Mouse (Mus musculus) midbrain, embryonic 15.5 days (tissue): ENCODE measurements around the gene Dhrs13. TPM values are rescaled to one million over a fixed set of nuclear protein-coding genes. Genes with fewer than 3 reads are reported as not detected.
"Not testable (repeated sequence)": the region's sequence is repeated elsewhere in the genome, so short reads cannot be mapped to it uniquely, and the experiment has no call there.

ENCODE experiments used
- ATAC-seq: fragments of 200-750 bp; cut with Nextera tagmentation; replicated peaks from 2 replicates; pipeline ENCODE4 v1.8.0; 2017; ENCODE audit warnings: moderate TSS enrichment
- H3K27ac ChIP-seq: fragments of 300-500 bp; sonication (generic); 2 replicates; pipeline ENCODE4 v1.5.1; 2015; ENCODE audit warnings: mild to moderate bottlenecking, inconsistent platforms
- H3K27me3 ChIP-seq: fragments of 300-500 bp; sonication (generic); replicated peaks from 2 replicates; pipeline ENCODE4 v1.6.1; 2015; ENCODE audit warnings: inconsistent platforms
- H3K36me3 ChIP-seq: fragments of 300-500 bp; sonication (generic); replicated peaks from 2 replicates; pipeline ENCODE4 v1.6.1; 2015; ENCODE audit warnings: inconsistent platforms
- H3K4me1 ChIP-seq: fragments of 300-500 bp; sonication (generic); 2 replicates; pipeline ENCODE4 v1.6.1; 2015; ENCODE audit warnings: inconsistent platforms
- H3K4me2 ChIP-seq: fragments of 300-500 bp; sonication (generic); 2 replicates; pipeline ENCODE4 v1.6.1; 2015; ENCODE audit warnings: inconsistent platforms, mild to moderate bottlenecking, moderate library complexity
- H3K4me3 ChIP-seq: fragments of 300-500 bp; sonication (generic); 2 replicates; pipeline ENCODE4 v1.5.1; 2015; ENCODE audit warnings: mild to moderate bottlenecking, inconsistent platforms
- H3K9ac ChIP-seq: fragments of 300-500 bp; sonication (generic); 2 replicates; pipeline ENCODE4 v1.6.1; 2015; ENCODE audit warnings: mild to moderate bottlenecking, inconsistent platforms
- H3K9me3 ChIP-seq: fragments of 300-500 bp; sonication (generic); 2 replicates; pipeline ENCODE4 v1.6.1; 2016; ENCODE audit warnings: inconsistent platforms
- WGBS: fragments of 180-500 bp; shearing (Covaris S2); methylation state at CpG from one replicate; pipeline ENCODE4 v1.1.7; 2015; ENCODE audit warnings: mixed read lengths; 5-methylcytosine and 5-hydroxymethylcytosine counted together
- polyA plus RNA-seq: library from polyadenylated mRNA; unstranded; fragments of >200 nt; fragmentation: Nextera tagmentation; extraction: Ambion mirVana; gene quantifications from 2 replicates; pipeline ENCODE4 v1.2.1, GENCODE M21; 2015

The Dhrs13 gene
- polyA plus RNA-seq, 1 experiment from 2014 or later = 52.7 TPM

GRCm38 (mm10) chr11:78029240-78029639 is 2.8 kb upstream of the Dhrs13 start:
- Histone ChIP-seq H3K9me3 (no peaks in the 10 kb centered on the region), H3K9ac (no peak overlapping the region), H3K4me1 (peaks cover 23% of the 10 kb centered on the region), H3K36me3 (peaks cover 45% of the 10 kb centered on the region), H3K27ac (no peak overlapping the region), H3K27me3 (no peaks in the 10 kb centered on the region), H3K4me3 (no peak overlapping the region), H3K4me2 (no peak overlapping the region)
- 88% methylated on average over 8 of the region's 8 CpGs for WGBS
- no peak for ATAC-seq

- no peak for ATAC-seq
Observed at GRCm38 (mm10) chr11:78030600-78030999, 1.5 kb upstream of the Dhrs13 start.

GRCm38 (mm10) chr11:78031389-78031788 is 691 bp upstream of the Dhrs13 start:
- Histone ChIP-seq H3K27ac (peak overlapping the region; percentile 92), H3K27me3 (no peaks in the 10 kb centered on the region), H3K9me3 (no peaks in the 10 kb centered on the region), H3K4me2 (peak overlapping the region; percentile 70), H3K4me1 (peaks cover 31% of the 10 kb centered on the region), H3K4me3 (peak overlapping the region; percentile 55; the same call in 1 of the 2 replicates), H3K36me3 (peaks cover 30% of the 10 kb centered on the region; the same call in 1 of the 2 replicates), H3K9ac (no peak overlapping the region; the same call in 1 of the 2 replicates)
- WGBS = 43% methylated on average over 6 of the region's 6 CpGs
- ATAC-seq = no peak

More at GRCm38 (mm10) chr11:78030600-78030999, 1.5 kb upstream of the Dhrs13 start:
- H3K4me1 ChIP-seq = peaks cover 30% of the 10 kb centered on the region
- no peaks in the 10 kb centered on the region for H3K27me3 ChIP-seq
- H3K9me3 ChIP-seq = no peaks in the 10 kb centered on the region
- no peak overlapping the region for H3K4me3 ChIP-seq
- no peak overlapping the region for H3K9ac ChIP-seq
- H3K4me2 ChIP-seq = no peak overlapping the region
- peaks cover 38% of the 10 kb centered on the region; the same call in 1 of the 2 replicates for H3K36me3 ChIP-seq
- no peak overlapping the region for H3K27ac ChIP-seq
- WGBS = 86% methylated on average over 2 of the region's 2 CpGs

GRCm38 (mm10) chr11:78032809-78033195 is 722 bp downstream of the Dhrs13 start:
- peak overlapping the region; percentile 69 for H3K9ac ChIP-seq
- ATAC-seq = no peak; the same call in 1 of the 2 replicates
- peaks cover 18% of the 10 kb centered on the region; the same call in 1 of the 2 replicates for H3K36me3 ChIP-seq
- no peaks in the 10 kb centered on the region for H3K27me3 ChIP-seq
- peak overlapping the region; percentile 70 for H3K4me2 ChIP-seq
- peaks cover 38% of the 10 kb centered on the region for H3K4me1 ChIP-seq
- WGBS = 5% methylated on average over 5 of the region's 5 CpGs
- peak overlapping the region; percentile 55 for H3K4me3 ChIP-seq
- H3K9me3 ChIP-seq = no peaks in the 10 kb centered on the region
- H3K27ac ChIP-seq = peak overlapping the region; percentile 92

- H3K4me1 ChIP-seq = peaks cover 44% of the 10 kb centered on the region
- H3K9me3 ChIP-seq = no peaks in the 10 kb centered on the region
- peak overlapping the region; percentile 2; the same call in 1 of the 2 replicates for H3K9ac ChIP-seq
- no peaks in the 10 kb centered on the region for H3K27me3 ChIP-seq
- H3K4me2 ChIP-seq = no peak overlapping the region
- WGBS = 95% methylated on average over 23 of the region's 23 CpGs
- no peak overlapping the region for H3K4me3 ChIP-seq
- peaks cover 13% of the 10 kb centered on the region; the same call in 1 of the 2 replicates for H3K36me3 ChIP-seq
- ATAC-seq = no peak
- no peak overlapping the region for H3K27ac ChIP-seq
Observed at GRCm38 (mm10) chr11:78033931-78034617, 2.0 kb downstream of the Dhrs13 start.

- no peak overlapping the region for H3K27ac ChIP-seq
- H3K4me1 ChIP-seq = peaks cover 42% of the 10 kb centered on the region
- H3K9ac ChIP-seq = no peak overlapping the region
- 76% methylated on average over 10 of the region's 10 CpGs for WGBS
- H3K27me3 ChIP-seq = no peaks in the 10 kb centered on the region
- H3K36me3 ChIP-seq = peaks cover 10% of the 10 kb centered on the region; the same call in 1 of the 2 replicates
- no peak for ATAC-seq
- no peaks in the 10 kb centered on the region for H3K9me3 ChIP-seq
- H3K4me2 ChIP-seq = no peak overlapping the region
- no peak overlapping the region for H3K4me3 ChIP-seq
Observed at GRCm38 (mm10) chr11:78036791-78037190, 4.7 kb downstream of the Dhrs13 start.

- peak within 1 kb of the TSS; percentile 77 for H3K4me2 ChIP-seq
- no peaks in the 10 kb centered on the region for H3K9me3 ChIP-seq
- 1% methylated on average over 55 of the region's 55 CpGs for WGBS
- no peaks in the 10 kb centered on the region for H3K27me3 ChIP-seq
- H3K4me3 ChIP-seq = peak within 1 kb of the TSS; percentile 82
- H3K36me3 ChIP-seq = peaks cover 12% of the 10 kb centered on the region; the same call in 1 of the 2 replicates
- ATAC-seq = peak; percentile 83
- H3K9ac ChIP-seq = peak within 1 kb of the TSS; percentile 84
- H3K4me1 ChIP-seq = peaks cover 35% of the 10 kb centered on the region
- H3K27ac ChIP-seq = peak within 1 kb of the TSS; percentile 87
Observed at GRCm38 (mm10) chr11:78037831-78038752, 6.0 kb downstream of the Dhrs13 start, which contains the start of gene Flot2. TSS of gene Flot2 (plus strand) at chr11:78037931.

GRCm38 (mm10) chr11:78040878-78041277 is 8.8 kb downstream of the Dhrs13 start:
- 81% methylated on average over 2 of the region's 2 CpGs for WGBS
- Histone ChIP-seq H3K4me1 (peaks cover 20% of the 10 kb centered on the region), H3K4me3 (no peak overlapping the region), H3K9me3 (no peaks in the 10 kb centered on the region), H3K4me2 (no peak overlapping the region), H3K36me3 (0 out of 2 replicates have a peak, but pooled peaks cover 5% of the 10 kb centered on the region), H3K9ac (no peak overlapping the region), H3K27me3 (no peaks in the 10 kb centered on the region), H3K27ac (no peak overlapping the region)
- ATAC-seq = no peak

- not testable (repeated sequence) for H3K36me3 ChIP-seq, H3K9me3 ChIP-seq, H3K4me3 ChIP-seq, H3K9ac ChIP-seq, H3K27ac ChIP-seq, H3K27me3 ChIP-seq, H3K4me2 ChIP-seq, ATAC-seq
- 95% methylated on average over 4 of the region's 4 CpGs for WGBS
- peaks cover 16% of the 10 kb centered on the region for H3K4me1 ChIP-seq
Observed at GRCm38 (mm10) chr11:78042290-78042870, 10.3 kb downstream of the Dhrs13 start.

- Histone ChIP-seq H3K9ac (no peak overlapping the region), H3K4me3 (no peak overlapping the region), H3K27ac (no peak overlapping the region), H3K9me3 (no peaks in the 10 kb centered on the region), H3K36me3 (peaks cover 5% of the 10 kb centered on the region; the same call in 1 of the 2 replicates), H3K4me1 (peaks cover 3% of the 10 kb centered on the region; the same call in 1 of the 2 replicates), H3K27me3 (no peaks in the 10 kb centered on the region), H3K4me2 (no peak overlapping the region)
- no peak for ATAC-seq
- WGBS = 90% methylated on average over 5 of the region's 5 CpGs
Observed at GRCm38 (mm10) chr11:78044758-78045251, 12.7 kb downstream of the Dhrs13 start.

- H3K4me3 ChIP-seq, H3K36me3 ChIP-seq, H3K27ac ChIP-seq, H3K4me2 ChIP-seq, H3K9me3 ChIP-seq, H3K4me1 ChIP-seq, ATAC-seq, H3K27me3 ChIP-seq, H3K9ac ChIP-seq: not testable (repeated sequence)
- 94% methylated on average over 3 of the region's 4 CpGs for WGBS
Observed at GRCm38 (mm10) chr11:78048637-78049036, 16.6 kb downstream of the Dhrs13 start.
